Mouse (Mus musculus): ENCODE measurements around the gene Pcca.

- TF ChIP-seq E2F4 (IDR thresholded peaks at IDR 0.05; ENCODE audit: insufficient read depth) = no peak
- TF ChIP-seq POLR2AphosphoS2 (IDR thresholded peaks at IDR 0.05; ENCODE audit: insufficient read length, low read depth) = no peak
- TF ChIP-seq MYOG (IDR thresholded peaks at IDR 0.05; ENCODE audit: control insufficient read depth in 1 of 3, insufficient read depth in 1 of 3, insufficient read length in 2 of 3, low read depth in 2 of 3) = no peak
- no peak for TF ChIP-seq POLR2A (IDR thresholded peaks at IDR 0.05; ENCODE audit: insufficient read length, low read depth)
These were observed 299.5 kb downstream of the Pcca start for GRCm38 (mm10) chr14:122833666-122834065.

All from myocyte (in vitro differentiated cells).